Mouse (Mus musculus) inflammation-experienced regulatory T-cells, adult 16 weeks (primary cell): ENCODE data around the gene Gm49373. TPM values are rescaled to one million over a fixed set of nuclear protein-coding genes. Genes with fewer than 3 reads are reported as not detected.

Experiments
- polyA plus RNA-seq: library from polyadenylated mRNA; unstranded; fragments of 100-300 nt; shearing (Covaris generic); gene quantifications from one replicate; pipeline ENCODE4 v1.2.1, GENCODE M21; 2017

The Gm49373 gene
- 0.29 TPM for polyA plus RNA-seq

DNA sequence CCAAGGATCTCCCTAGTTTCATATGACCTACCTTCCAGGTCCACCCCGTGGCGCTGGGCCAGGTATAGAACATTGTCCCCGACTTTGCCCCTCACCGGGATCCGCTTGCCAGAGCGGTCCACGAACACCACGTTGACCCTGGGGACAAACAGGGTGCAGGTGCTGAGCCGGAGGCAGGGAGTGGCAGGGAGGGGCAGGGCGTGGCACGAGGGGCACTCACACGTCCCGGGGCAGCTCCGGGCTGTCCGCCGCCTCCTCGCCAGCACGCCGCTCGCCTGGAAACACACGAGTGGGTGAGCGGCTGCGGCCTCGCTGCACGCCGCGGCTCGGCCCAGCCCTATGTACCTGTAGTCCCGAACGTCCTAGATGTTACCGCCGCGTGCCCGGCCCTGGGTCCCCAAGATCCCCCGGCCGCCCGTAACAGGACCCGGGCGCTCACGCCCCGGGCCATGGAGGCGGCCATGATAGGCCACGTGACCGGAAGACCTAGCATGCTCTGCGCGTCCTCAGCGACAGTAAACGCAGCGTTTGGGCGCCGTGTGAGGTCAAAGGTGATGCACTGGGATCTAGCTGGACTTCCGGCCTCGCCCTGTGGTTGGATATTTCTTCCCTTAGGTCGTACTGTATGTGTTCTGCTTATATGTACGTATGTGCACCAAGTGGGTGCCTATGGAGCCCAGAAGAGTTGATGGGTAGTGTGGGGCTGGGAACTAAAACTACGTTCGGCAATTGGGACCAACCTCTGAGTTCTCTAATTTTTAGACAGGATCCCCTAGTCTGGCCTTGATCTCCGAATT, at the start of gene Gm49373, which contains the start of gene Fdx1l:
Gm49373 (minus strand) TSS at position 53 of the 797 bp plus-strand sequence.
Fdx1l (minus strand) TSS at position 571 of the 797 bp plus-strand sequence.

GRCm38 (mm10) chr9:21091707-21092320, 18.9 kb upstream of the Gm49373 start, which contains the start of the genes Gm38431 and Raver1:
Gm38431 (minus strand) TSS chr9:21091997.
Raver1 (minus strand) TSS chr9:21092008.

GRCm38 (mm10) chr9:21067006-21067684, 5.8 kb downstream of the Gm49373 start, which contains the start of gene Zglp1:
Zglp1 (minus strand) TSS chr9:21067093.

GRCm38 (mm10) chr9:21031896-21032351, 41.0 kb downstream of the Gm49373 start, which contains the start of gene Icam5:
Icam5 (plus strand) TSS chr9:21032073.

GRCm38 (mm10) chr9:21029291-21030054, 43.4 kb downstream of the Gm49373 start, which contains the start of gene Icam4:
Icam4 (plus strand) TSS chr9:21029373.

DNA sequence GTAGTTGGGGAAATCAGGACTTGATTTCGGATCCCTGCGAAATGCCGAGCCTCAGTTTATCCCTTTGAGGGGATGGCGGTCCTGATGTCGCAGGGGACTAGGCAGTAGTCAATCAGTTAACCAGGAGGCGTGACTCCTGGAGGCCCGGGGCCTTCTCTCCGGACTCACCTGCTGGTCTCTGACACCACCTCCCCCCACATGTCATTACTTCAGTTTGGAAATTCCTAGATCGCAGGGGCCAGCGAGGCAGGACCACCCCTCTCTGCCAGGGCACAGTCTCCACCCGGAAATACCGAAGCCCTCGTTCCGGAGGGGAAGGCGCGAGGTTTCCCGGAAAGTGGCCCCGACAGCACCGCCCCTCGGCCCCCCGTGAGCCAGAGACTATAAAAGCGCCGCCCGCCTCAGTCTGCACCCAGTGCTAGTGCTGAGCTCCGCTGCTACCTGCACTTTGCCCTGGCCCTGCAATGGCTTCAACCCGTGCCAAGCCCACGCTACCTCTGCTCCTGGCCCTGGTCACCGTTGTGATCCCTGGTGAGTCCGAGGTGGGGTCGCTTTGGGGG, 57.2 kb downstream of the Gm49373 start, which contains the start of gene Icam1:
Icam1 (plus strand) TSS at position 415 of the 560 bp plus-strand sequence.

Other genes with a start within 250 kb of the Gm49373 start
- 64.3 TPM for gene A230050P20Rik, start 204.5 kb downstream of the Gm49373 start, polyA plus RNA-seq
- 1.5 TPM for gene Angptl6, start 193.4 kb downstream of the Gm49373 start, polyA plus RNA-seq
- gene Ppan, start 184.9 kb downstream of the Gm49373 start, polyA plus RNA-seq = 94.9 TPM
- gene Eif3g, start 174.5 kb downstream of the Gm49373 start, polyA plus RNA-seq = 278 TPM
- gene Dnmt1, start 113.2 kb downstream of the Gm49373 start, polyA plus RNA-seq = 116 TPM
- 30.5 TPM for gene S1pr2, start 96.3 kb downstream of the Gm49373 start, polyA plus RNA-seq
- gene Mrpl4, start 70.4 kb downstream of the Gm49373 start, polyA plus RNA-seq = 138 TPM
- 144 TPM for gene Icam1, start 57.1 kb downstream of the Gm49373 start, polyA plus RNA-seq
- gene Icam4, start 43.7 kb downstream of the Gm49373 start, polyA plus RNA-seq = 2.7 TPM
- 1.4 TPM for gene Icam5, start 41.0 kb downstream of the Gm49373 start, polyA plus RNA-seq
- gene Zglp1, start 6.0 kb downstream of the Gm49373 start, polyA plus RNA-seq = not detected
- gene Fdx1l, start 518 bp upstream of the Gm49373 start, polyA plus RNA-seq = 39.6 TPM
- 5.8 TPM for gene Gm38431, start 18.9 kb upstream of the Gm49373 start, polyA plus RNA-seq
- 72.7 TPM for gene Raver1, start 18.9 kb upstream of the Gm49373 start, polyA plus RNA-seq
- gene Tyk2, start 58.1 kb upstream of the Gm49373 start, polyA plus RNA-seq = 120 TPM
- 345 TPM for gene Cdc37, start 76.9 kb upstream of the Gm49373 start, polyA plus RNA-seq
- 0.62 TPM for gene Pde4a, start 92.6 kb upstream of the Gm49373 start, polyA plus RNA-seq
- gene Keap1, start 166.3 kb upstream of the Gm49373 start, polyA plus RNA-seq = 48.0 TPM
- gene S1pr5, start 175.3 kb upstream of the Gm49373 start, polyA plus RNA-seq = not detected
- 76.7 TPM for gene Atg4d, start 192.2 kb upstream of the Gm49373 start, polyA plus RNA-seq
- gene Kri1, start 214.9 kb upstream of the Gm49373 start, polyA plus RNA-seq = 31.1 TPM
- 105 TPM for gene Cdkn2d, start 218.3 kb upstream of the Gm49373 start, polyA plus RNA-seq
- 2.6 TPM for gene Ap1m2, start 239.2 kb upstream of the Gm49373 start, polyA plus RNA-seq
- 583 TPM for gene Slc44a2, start 247.6 kb upstream of the Gm49373 start, polyA plus RNA-seq